Mouse (Mus musculus): ENCODE results near the gene Nrxn1.

DNA sequence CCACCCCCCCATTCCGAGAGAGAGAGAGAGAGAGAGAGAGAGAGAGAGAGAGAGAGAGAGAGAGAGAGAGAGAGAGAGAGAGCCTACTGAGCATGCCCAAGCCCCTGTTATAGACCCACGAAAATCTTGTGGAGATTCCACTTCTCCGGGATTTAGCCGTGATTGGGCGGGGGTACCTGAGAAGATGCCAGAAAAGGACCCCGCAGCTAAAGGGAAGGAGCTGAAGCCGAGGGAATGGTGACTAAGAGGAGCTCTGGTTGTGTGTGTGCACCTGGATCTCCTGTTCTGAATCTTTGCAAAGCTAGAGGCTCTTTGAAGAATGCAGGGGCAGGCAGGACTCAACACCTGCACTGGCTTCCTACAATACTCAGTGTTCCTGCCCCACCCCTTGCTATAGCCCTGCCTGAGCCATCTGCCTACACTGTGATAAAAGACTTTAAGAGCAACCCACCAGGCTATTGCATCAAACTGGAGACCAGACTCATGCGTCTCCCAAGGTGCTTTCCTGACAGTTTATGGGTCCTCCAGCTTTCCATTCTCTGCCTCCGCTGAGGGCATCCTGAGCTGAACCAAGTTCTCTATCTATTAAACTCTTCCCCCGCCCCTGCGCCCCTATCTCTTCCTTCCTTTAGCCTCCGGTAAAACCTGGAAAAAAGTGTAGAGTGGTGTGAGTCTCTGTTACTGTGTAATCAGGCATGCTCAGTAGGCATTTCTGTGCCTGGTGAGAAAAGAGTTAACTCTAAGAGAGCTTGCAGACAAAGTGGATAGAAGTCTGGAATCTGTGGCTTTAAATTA is 407 bp upstream of the Nrxn1 start:
- TF ChIP-seq CTCF (conservative IDR thresholded peaks at IDR 0.05; ENCODE audit: insufficient read depth, insufficient read length, low read depth, low read length) = no peak
- TF ChIP-seq POLR2A (IDR thresholded peaks at IDR 0.05; ENCODE audit: low read depth, low read length) = no peak

Data from kidney, adult 2 months (tissue).